Mouse (Mus musculus) lung, postnatal 36 days (tissue): ENCODE results near the gene Shf.
"Not testable (repeated sequence)": the region's sequence is repeated elsewhere in the genome, so short reads cannot be mapped to it uniquely, and the experiment has no call there.

Experiments
- DNase-seq: peaks from one replicate; pipeline ENCODE4 v3.0.0; 2022; ENCODE audit warnings: mixed read lengths

Gene Shf

GRCm38 (mm10) chr2:122347257-122347656 is 21.7 kb downstream of the Shf start:
- DNase-seq = no peak

GRCm38 (mm10) chr2:122346164-122346563 is 22.8 kb downstream of the Shf start:
- not testable (repeated sequence) for DNase-seq

- DNase-seq = no peak
Measured at GRCm38 (mm10) chr2:122345106-122345893, 23.7 kb downstream of the Shf start.

- DNase-seq = no peak
Measured at GRCm38 (mm10) chr2:122337291-122337690, 31.7 kb downstream of the Shf start.

- DNase-seq = peak; percentile 10
Measured at GRCm38 (mm10) chr2:122334170-122334569, 34.8 kb downstream of the Shf start.

- DNase-seq = no peak
Measured at GRCm38 (mm10) chr2:122332222-122332621, 36.7 kb downstream of the Shf start.

GRCm38 (mm10) chr2:122330317-122330716 is 38.6 kb downstream of the Shf start:
- DNase-seq = not testable (repeated sequence)

- DNase-seq = no peak
Measured at GRCm38 (mm10) chr2:122327986-122328385, 41.0 kb downstream of the Shf start.

- no peak for DNase-seq
Measured at GRCm38 (mm10) chr2:122325361-122325760, 43.6 kb downstream of the Shf start.

- no peak for DNase-seq
Measured at GRCm38 (mm10) chr2:122324586-122324985, 44.4 kb downstream of the Shf start.

- no peak for DNase-seq
Measured at GRCm38 (mm10) chr2:122323960-122324359, 45.0 kb downstream of the Shf start.

- no peak for DNase-seq
Measured at GRCm38 (mm10) chr2:122317384-122317783, 51.6 kb downstream of the Shf start.

GRCm38 (mm10) chr2:122315372-122315771 is 53.6 kb downstream of the Shf start, which contains the start of gene Duox1:
Gene Duox1 (plus strand): TSS chr2:122315672.
- DNase-seq = no peak

GRCm38 (mm10) chr2:122313536-122313935 is 55.4 kb downstream of the Shf start, which contains the start of gene Duoxa1:
Gene Duoxa1 (minus strand): TSS chr2:122313730.
- DNase-seq = no peak

- DNase-seq = peak; percentile 78
Measured at GRCm38 (mm10) chr2:122312722-122313417, 56.1 kb downstream of the Shf start.

- DNase-seq = no peak
Measured at GRCm38 (mm10) chr2:122311561-122311960, 57.4 kb downstream of the Shf start.

GRCm38 (mm10) chr2:122309647-122310046 is 59.3 kb downstream of the Shf start:
- no peak for DNase-seq

GRCm38 (mm10) chr2:122306184-122306583 is 62.8 kb downstream of the Shf start:
- DNase-seq = no peak

- no peak for DNase-seq
Measured at GRCm38 (mm10) chr2:122305097-122305892, 63.7 kb downstream of the Shf start.

GRCm38 (mm10) chr2:122304544-122304943 is 64.4 kb downstream of the Shf start:
- no peak for DNase-seq

GRCm38 (mm10) chr2:122302574-122303241 is 66.3 kb downstream of the Shf start:
- peak; percentile 72 for DNase-seq

GRCm38 (mm10) chr2:122301921-122302573 is 66.9 kb downstream of the Shf start:
- DNase-seq = no peak
